In genomic region chr1:74103654-74104353, GRCm38 (mm10) we compare ENCODE assay signal across 8 mouse cellular contexts. TPM values are rescaled to one million over a fixed set of nuclear protein-coding genes. Genes with fewer than 3 reads are reported as not detected.
DNase-seq lines count a peak whose midpoint lies in the region; ATAC-seq and TF ChIP-seq lines count a peak whose summit lies in the region.

No protein-coding gene starts in this region.

- no peaks in the 10 kb centered on the region for H3K9me3 ChIP-seq in embryonic facial prominence, embryonic 12.5 days
- H3K9me3 ChIP-seq in hindbrain, embryonic 13.5 days: no peaks in the 10 kb centered on the region
- H3K9me3 ChIP-seq in neural tube, embryonic 12.5 days: no peaks in the 10 kb centered on the region

- no peaks in the 10 kb centered on the region for H3K36me3 ChIP-seq in embryonic facial prominence, embryonic 12.5 days
- no peaks in the 10 kb centered on the region for H3K36me3 ChIP-seq in hindbrain, embryonic 13.5 days
- no peaks in the 10 kb centered on the region for H3K36me3 ChIP-seq in neural tube, embryonic 12.5 days

- ATAC-seq in embryonic facial prominence, embryonic 12.5 days (ENCODE audit: insufficient number of reproducible peaks, insufficient read depth, low FRiP score, low TSS enrichment): 0 out of 2 replicates have a peak, but pooled peaks have one; percentile 17
- peak; percentile 70 for ATAC-seq in hindbrain, embryonic 13.5 days (ENCODE audit: low FRiP score)
- ATAC-seq in neural tube, embryonic 12.5 days (ENCODE audit: low FRiP score, low read depth): peak; percentile 81

- TF ChIP-seq CTCF in layer of hippocampus, adult 2 months (conservative IDR thresholded peaks at IDR 0.05): no peak

- H3K4me1 ChIP-seq in embryonic facial prominence, embryonic 12.5 days: peaks cover 42% of the 10 kb centered on the region
- peaks cover 67% of the 10 kb centered on the region for H3K4me1 ChIP-seq in hindbrain, embryonic 13.5 days (replicated peaks)
- peaks cover 52% of the 10 kb centered on the region for H3K4me1 ChIP-seq in neural tube, embryonic 12.5 days

- WGBS in embryonic facial prominence, embryonic 12.5 days: 12% methylated on average over 6 of the region's 6 CpGs
- WGBS in hindbrain, embryonic 13.5 days: 2% methylated on average over 6 of the region's 6 CpGs
- WGBS in neural tube, embryonic 12.5 days: 4% methylated on average over 6 of the region's 6 CpGs

- no peak overlapping the region for H3K4me3 ChIP-seq in layer of hippocampus, adult 2 months
- no peak overlapping the region for H3K4me3 ChIP-seq in embryonic facial prominence, embryonic 12.5 days
- H3K4me3 ChIP-seq in hindbrain, embryonic 13.5 days: no peak overlapping the region
- no peak overlapping the region for H3K4me3 ChIP-seq in neural tube, embryonic 12.5 days

- DNase-seq in layer of hippocampus, postnatal 14 days (ENCODE audit: low spot score in 2 of 2): peak; percentile 29 to 37
- DNase-seq in layer of hippocampus, adult 2 months (ENCODE audit: low spot score in 2 of 2): no peak
- DNase-seq in layer of hippocampus, adult 11-12 months (ENCODE audit: low spot score): no peak
- no peak for DNase-seq in thymus, postnatal 36 days
- no peak for DNase-seq in left cerebral cortex, adult 18-20 months (ENCODE audit: low spot score in 2 of 2)

- no peak overlapping the region for H3K9ac ChIP-seq in embryonic facial prominence, embryonic 12.5 days
- no peak overlapping the region for H3K9ac ChIP-seq in hindbrain, embryonic 13.5 days
- H3K9ac ChIP-seq in neural tube, embryonic 12.5 days: no peak overlapping the region

- 0 out of 2 replicates have a peak, but pooled peaks cover 6% of the 10 kb centered on the region for H3K27me3 ChIP-seq in embryonic facial prominence, embryonic 12.5 days
- H3K27me3 ChIP-seq in hindbrain, embryonic 13.5 days: peaks cover 21% of the 10 kb centered on the region; the same call in 1 of the 2 replicates
- H3K27me3 ChIP-seq in neural tube, embryonic 12.5 days (replicated peaks): peaks cover 13% of the 10 kb centered on the region

- H3K27ac ChIP-seq in layer of hippocampus, adult 2 months: no peak overlapping the region
- H3K27ac ChIP-seq in embryonic facial prominence, embryonic 12.5 days: peak overlapping the region; percentile 58
- H3K27ac ChIP-seq in hindbrain, embryonic 13.5 days: peak overlapping the region; percentile 86
- peak overlapping the region; percentile 70 for H3K27ac ChIP-seq in neural tube, embryonic 12.5 days

- H3K4me2 ChIP-seq in embryonic facial prominence, embryonic 12.5 days (replicated peaks): no peak overlapping the region
- no peak overlapping the region for H3K4me2 ChIP-seq in hindbrain, embryonic 13.5 days
- peak overlapping the region; percentile 25 for H3K4me2 ChIP-seq in neural tube, embryonic 12.5 days (replicated peaks)

RNA-seq across cellular contexts. Expression of gene Tns1, which starts 20.4 kb away (rescaled TPM):
- total RNA-seq in layer of hippocampus, postnatal 14 days (2021): 10 to 100 TPM; 49.6 to 52.2 TPM
- 10 to 100 TPM; 41.3 to 43.3 TPM for total RNA-seq in layer of hippocampus, adult 2 months (2021)
- polyA plus RNA-seq in embryonic facial prominence, embryonic 12.5 days (2016; fragmentation: Nextera tagmentation; extraction: Ambion mirVana): 38.8 and 39.4 TPM in 2 replicates
- polyA plus RNA-seq in hindbrain, embryonic 13.5 days (2015; fragmentation: Nextera tagmentation; extraction: Ambion mirVana): 10.3 and 13.0 TPM in 2 replicates
- 13.8 and 16.5 TPM in 2 replicates for polyA plus RNA-seq in neural tube, embryonic 12.5 days (2016; fragmentation: Nextera tagmentation; extraction: Ambion mirVana)
- 10 to 100 TPM; 36.7 to 39.6 TPM for total RNA-seq in left cerebral cortex, adult 18-20 months (2021)

RNA-seq across cellular contexts. Expression of gene Rufy4, which starts 21.5 kb away (rescaled TPM):
- total RNA-seq in layer of hippocampus, postnatal 14 days (2021): under 1 TPM; 0.18 to 0.24 TPM
- total RNA-seq in layer of hippocampus, adult 2 months (2021): under 1 TPM in 1 of 2 experiments, not detected in 1; 0.25 TPM
- polyA plus RNA-seq in embryonic facial prominence, embryonic 12.5 days (2016; fragmentation: Nextera tagmentation; extraction: Ambion mirVana): 0.22 and 0.26 TPM in 2 replicates
- 0.57 and 0.60 TPM in 2 replicates for polyA plus RNA-seq in hindbrain, embryonic 13.5 days (2015; fragmentation: Nextera tagmentation; extraction: Ambion mirVana)
- 0.37 and 0.51 TPM in 2 replicates for polyA plus RNA-seq in neural tube, embryonic 12.5 days (2016; fragmentation: Nextera tagmentation; extraction: Ambion mirVana)
- not detected for total RNA-seq in left cerebral cortex, adult 18-20 months (2021)

RNA-seq across cellular contexts. Expression of gene Cxcr2, which starts 50.0 kb away (rescaled TPM):
- not detected for total RNA-seq in layer of hippocampus, postnatal 14 days (2021)
- total RNA-seq in layer of hippocampus, adult 2 months (2021): not detected
- polyA plus RNA-seq in embryonic facial prominence, embryonic 12.5 days (2016; fragmentation: Nextera tagmentation; extraction: Ambion mirVana): 0.08 and 0.10 TPM in 2 replicates
- 0.10 and 0.17 TPM in 2 replicates for polyA plus RNA-seq in hindbrain, embryonic 13.5 days (2015; fragmentation: Nextera tagmentation; extraction: Ambion mirVana)
- 0.08 and 0.32 TPM in 2 replicates for polyA plus RNA-seq in neural tube, embryonic 12.5 days (2016; fragmentation: Nextera tagmentation; extraction: Ambion mirVana)
- total RNA-seq in left cerebral cortex, adult 18-20 months (2021): not detected

Comparison
In these comparisons a context has a peak if more than half of its experiments do, and no peak if none do; other contexts are left out.
1. DNase-seq: peak in layer of hippocampus, postnatal 14 days (2 of 2); none in layer of hippocampus, adult 2 months (0 of 2), layer of hippocampus, adult 11-12 months (single experiment), thymus, postnatal 36 days (0 of 2) and left cerebral cortex, adult 18-20 months (0 of 2).
2. ATAC-seq: peak in every context shown above with its lines; median percentile 81 in neural tube, embryonic 12.5 days; 70 in hindbrain, embryonic 13.5 days; 17 in embryonic facial prominence, embryonic 12.5 days.